Mouse (Mus musculus): Measurements from ENCODE around the gene Hoxd11. TPM values are rescaled to one million over a fixed set of nuclear protein-coding genes. Genes with fewer than 3 reads are reported as not detected.

Gene Hoxd11
- polyA plus RNA-seq, 1 experiment: not detected

DNA sequence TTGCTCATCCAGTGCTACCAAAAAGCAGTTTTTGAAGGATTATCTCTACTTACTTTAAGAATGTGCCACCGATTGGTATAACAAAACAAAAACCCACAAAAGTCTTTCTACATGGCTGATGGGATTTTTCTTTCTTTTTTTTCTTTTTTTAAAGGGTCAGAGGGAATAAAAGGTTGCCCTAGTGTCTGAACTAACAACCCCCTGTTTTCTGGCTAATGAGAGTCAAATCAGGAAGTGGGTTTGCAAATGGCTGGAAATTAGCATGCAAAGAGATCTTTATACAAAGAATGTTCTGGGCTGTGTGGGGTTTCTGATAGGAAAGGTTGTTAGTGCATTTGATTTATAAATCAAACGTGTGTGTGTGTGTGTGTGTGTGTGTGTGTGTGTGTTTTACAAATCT is 41.0 kb downstream of the Hoxd11 start:
- H3K4me1 ChIP-seq (ENCODE audit: control insufficient read depth, insufficient read depth, low read length): peaks cover 1% of the 10 kb centered on the region
- H3K9me3 ChIP-seq (replicated peaks; ENCODE audit: control insufficient read depth, insufficient read depth, low read length, poor library complexity, severe bottlenecking): no peaks in the 10 kb centered on the region
- peaks cover 16% of the 10 kb centered on the region for H3K27me3 ChIP-seq (ENCODE audit: control insufficient read depth, insufficient read depth, low read length, poor library complexity, severe bottlenecking)
- H3K9ac ChIP-seq (ENCODE audit: low read depth, poor library complexity, severe bottlenecking): no peak overlapping the region
- no peak for TF ChIP-seq CTCF (IDR thresholded peaks at IDR 0.05; ENCODE audit: low read depth, low read length)
- H3K36me3 ChIP-seq (ENCODE audit: control insufficient read depth, insufficient read depth, low read length, poor library complexity, severe bottlenecking): no peaks in the 10 kb centered on the region
- no peak overlapping the region for H3K4me3 ChIP-seq (ENCODE audit: low read depth, low read length)
- H3K27ac ChIP-seq (ENCODE audit: insufficient read depth, low read length): no peak overlapping the region

DNA sequence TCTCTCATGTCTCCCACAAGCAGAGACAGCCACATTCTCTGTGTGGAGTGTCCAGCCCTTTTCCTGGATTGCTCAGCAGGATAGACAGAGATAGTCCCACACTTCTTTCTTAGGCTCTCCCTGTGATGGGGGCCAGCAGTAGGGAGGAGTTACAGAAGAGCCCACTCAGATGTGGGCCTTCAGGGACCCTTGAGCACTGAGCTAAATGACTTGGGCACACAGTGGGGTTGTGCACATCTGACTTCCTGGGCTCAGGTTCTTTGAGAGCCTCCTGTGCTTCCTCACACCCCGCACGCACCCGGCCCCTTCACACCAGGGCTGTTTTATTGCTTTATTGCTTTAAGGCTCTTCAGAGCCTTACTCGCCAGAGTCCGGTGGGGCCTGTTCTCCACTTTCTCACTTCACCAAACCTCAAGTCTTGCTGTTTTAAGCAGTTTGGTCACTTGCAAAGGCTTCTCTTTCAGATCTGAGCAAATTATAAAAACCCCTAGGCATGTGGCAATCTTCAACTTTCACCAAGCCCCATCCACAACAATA is 41.7 kb downstream of the Hoxd11 start:
- no peak overlapping the region for H3K4me3 ChIP-seq (ENCODE audit: low read depth, low read length)
- H3K36me3 ChIP-seq (ENCODE audit: control insufficient read depth, insufficient read depth, low read length, poor library complexity, severe bottlenecking): no peaks in the 10 kb centered on the region
- no peaks in the 10 kb centered on the region for H3K9me3 ChIP-seq (replicated peaks; ENCODE audit: control insufficient read depth, insufficient read depth, low read length, poor library complexity, severe bottlenecking)
- no peak overlapping the region for H3K27ac ChIP-seq (ENCODE audit: insufficient read depth, low read length)
- H3K9ac ChIP-seq (ENCODE audit: low read depth, poor library complexity, severe bottlenecking): no peak overlapping the region
- peaks cover 1% of the 10 kb centered on the region for H3K4me1 ChIP-seq (ENCODE audit: control insufficient read depth, insufficient read depth, low read length)
- H3K27me3 ChIP-seq (ENCODE audit: control insufficient read depth, insufficient read depth, low read length, poor library complexity, severe bottlenecking): peaks cover 19% of the 10 kb centered on the region
- TF ChIP-seq POLR2A (IDR thresholded peaks at IDR 0.05; ENCODE audit: insufficient read depth, low read length) (no peak), EP300 (IDR thresholded peaks at IDR 0.05; ENCODE audit: insufficient read depth, low read depth, low read length) (no peak), CTCF (IDR thresholded peaks at IDR 0.05; ENCODE audit: low read depth, low read length) (no peak)

GRCm38 (mm10) chr2:74721882-74722281 is 42.5 kb downstream of the Hoxd11 start:
- Histone ChIP-seq H3K9me3 (replicated peaks; ENCODE audit: control insufficient read depth, insufficient read depth, low read length, poor library complexity, severe bottlenecking) (no peaks in the 10 kb centered on the region), H3K27ac (ENCODE audit: insufficient read depth, low read length) (no peak overlapping the region), H3K4me1 (ENCODE audit: control insufficient read depth, insufficient read depth, low read length) (peaks cover 1% of the 10 kb centered on the region), H3K27me3 (ENCODE audit: control insufficient read depth, insufficient read depth, low read length, poor library complexity, severe bottlenecking) (peaks cover 25% of the 10 kb centered on the region), H3K4me3 (ENCODE audit: low read depth, low read length) (no peak overlapping the region), H3K9ac (ENCODE audit: low read depth, poor library complexity, severe bottlenecking) (no peak overlapping the region), H3K36me3 (ENCODE audit: control insufficient read depth, insufficient read depth, low read length, poor library complexity, severe bottlenecking) (no peaks in the 10 kb centered on the region)
- no peak for TF ChIP-seq CTCF (IDR thresholded peaks at IDR 0.05; ENCODE audit: low read depth, low read length)
- TF ChIP-seq EP300 (IDR thresholded peaks at IDR 0.05; ENCODE audit: insufficient read depth, low read depth, low read length): no peak
- no peak for TF ChIP-seq POLR2A (IDR thresholded peaks at IDR 0.05; ENCODE audit: insufficient read depth, low read length)

GRCm38 (mm10) chr2:74722949-74723348 is 43.6 kb downstream of the Hoxd11 start:
- Histone ChIP-seq H3K27ac (ENCODE audit: insufficient read depth, low read length) (no peak overlapping the region), H3K4me1 (ENCODE audit: control insufficient read depth, insufficient read depth, low read length) (peaks cover 1% of the 10 kb centered on the region), H3K36me3 (ENCODE audit: control insufficient read depth, insufficient read depth, low read length, poor library complexity, severe bottlenecking) (no peaks in the 10 kb centered on the region), H3K9ac (ENCODE audit: low read depth, poor library complexity, severe bottlenecking) (no peak overlapping the region), H3K27me3 (ENCODE audit: control insufficient read depth, insufficient read depth, low read length, poor library complexity, severe bottlenecking) (peaks cover 30% of the 10 kb centered on the region), H3K4me3 (ENCODE audit: low read depth, low read length) (no peak overlapping the region), H3K9me3 (replicated peaks; ENCODE audit: control insufficient read depth, insufficient read depth, low read length, poor library complexity, severe bottlenecking) (no peaks in the 10 kb centered on the region)
- TF ChIP-seq POLR2A (IDR thresholded peaks at IDR 0.05; ENCODE audit: insufficient read depth, low read length) (no peak), EP300 (IDR thresholded peaks at IDR 0.05; ENCODE audit: insufficient read depth, low read depth, low read length) (no peak), CTCF (IDR thresholded peaks at IDR 0.05; ENCODE audit: low read depth, low read length) (no peak)

DNA sequence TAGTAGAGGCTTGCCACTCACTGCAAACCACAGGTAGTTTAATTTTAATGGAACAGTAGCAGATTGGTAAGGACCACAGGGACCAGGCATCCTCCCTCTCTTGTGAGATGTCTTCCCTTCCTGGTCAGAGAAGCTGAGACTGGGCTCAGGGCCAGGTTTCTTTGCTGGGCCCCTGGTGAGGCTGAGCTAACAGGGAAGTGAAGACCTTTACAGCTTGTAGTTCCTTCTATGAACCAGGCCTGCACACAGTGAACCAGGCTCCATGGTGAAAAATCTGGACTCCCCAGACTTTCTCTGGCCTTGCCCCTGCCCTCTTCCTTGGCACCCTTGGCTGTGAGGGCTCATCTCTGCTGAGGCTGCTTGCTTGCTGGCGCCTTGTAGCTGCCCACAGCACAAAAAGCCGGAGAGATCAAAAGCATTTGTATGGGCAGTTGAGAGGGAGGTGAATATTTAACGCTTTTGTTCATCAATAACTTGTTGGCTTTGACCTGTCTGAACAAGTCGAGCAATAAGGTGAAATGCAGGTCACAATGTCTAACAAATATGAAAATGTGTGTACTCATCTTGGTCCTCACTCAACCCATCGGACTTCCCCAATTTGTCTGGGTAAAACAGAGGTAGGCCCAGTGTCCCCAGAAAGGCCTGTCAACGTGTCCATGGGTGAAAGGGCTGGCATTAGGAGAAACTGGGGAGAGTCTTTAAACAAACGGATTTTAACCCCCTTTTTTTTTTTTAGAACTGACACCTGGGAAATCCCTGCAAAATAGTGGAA is 45.1 kb downstream of the Hoxd11 start:
- Histone ChIP-seq H3K27me3 (ENCODE audit: control insufficient read depth, insufficient read depth, low read length, poor library complexity, severe bottlenecking) (peaks cover 31% of the 10 kb centered on the region), H3K9ac (ENCODE audit: low read depth, poor library complexity, severe bottlenecking) (no peak overlapping the region), H3K9me3 (replicated peaks; ENCODE audit: control insufficient read depth, insufficient read depth, low read length, poor library complexity, severe bottlenecking) (no peaks in the 10 kb centered on the region)

GRCm38 (mm10) chr2:74725171-74725570 is 45.8 kb downstream of the Hoxd11 start:
- peaks cover 31% of the 10 kb centered on the region for H3K27me3 ChIP-seq (ENCODE audit: control insufficient read depth, insufficient read depth, low read length, poor library complexity, severe bottlenecking)
- no peak overlapping the region for H3K9ac ChIP-seq (ENCODE audit: low read depth, poor library complexity, severe bottlenecking)
- no peak overlapping the region for H3K4me3 ChIP-seq (ENCODE audit: low read depth, low read length)
- no peaks in the 10 kb centered on the region for H3K9me3 ChIP-seq (replicated peaks; ENCODE audit: control insufficient read depth, insufficient read depth, low read length, poor library complexity, severe bottlenecking)
- H3K27ac ChIP-seq (ENCODE audit: insufficient read depth, low read length): no peak overlapping the region
- H3K4me1 ChIP-seq (ENCODE audit: control insufficient read depth, insufficient read depth, low read length): no peaks in the 10 kb centered on the region
- no peak for TF ChIP-seq EP300 (IDR thresholded peaks at IDR 0.05; ENCODE audit: insufficient read depth, low read depth, low read length)
- TF ChIP-seq POLR2A (IDR thresholded peaks at IDR 0.05; ENCODE audit: insufficient read depth, low read length): no peak
- no peak for TF ChIP-seq CTCF (IDR thresholded peaks at IDR 0.05; ENCODE audit: low read depth, low read length)
- no peaks in the 10 kb centered on the region for H3K36me3 ChIP-seq (ENCODE audit: control insufficient read depth, insufficient read depth, low read length, poor library complexity, severe bottlenecking)

More for the DNA sequence above, 45.1 kb downstream of the Hoxd11 start:
- no peak overlapping the region for H3K4me3 ChIP-seq (ENCODE audit: low read depth, low read length)
- peaks cover 1% of the 10 kb centered on the region for H3K4me1 ChIP-seq (ENCODE audit: control insufficient read depth, insufficient read depth, low read length)
- no peaks in the 10 kb centered on the region for H3K36me3 ChIP-seq (ENCODE audit: control insufficient read depth, insufficient read depth, low read length, poor library complexity, severe bottlenecking)
- no peak overlapping the region for H3K27ac ChIP-seq (ENCODE audit: insufficient read depth, low read length)
- TF ChIP-seq EP300 (IDR thresholded peaks at IDR 0.05; ENCODE audit: insufficient read depth, low read depth, low read length): no peak
